Mouse (Mus musculus) spleen, adult 12 weeks (tissue): ENCODE measurements around the gene Wdhd1.

ENCODE experiments used
- DNase-seq: peaks from one replicate; pipeline ENCODE4 v3.0.0; 2022; ENCODE audit warnings: low spot score

Gene Wdhd1

GRCm38 (mm10) chr14:47279058-47279457 lies 2.4 kb upstream of the Wdhd1 start:
- no peak for DNase-seq

GRCm38 (mm10) chr14:47276036-47276603 lies 537 bp downstream of the Wdhd1 start:
- no peak for DNase-seq

- DNase-seq, result peak; percentile 17
Observed at GRCm38 (mm10) chr14:47275417-47275816, 1.2 kb downstream of the Wdhd1 start.

GRCm38 (mm10) chr14:47273751-47274150 lies 2.9 kb downstream of the Wdhd1 start:
- no peak for DNase-seq

- DNase-seq, result no peak
Observed at GRCm38 (mm10) chr14:47269706-47270105, 7.0 kb downstream of the Wdhd1 start.

- no peak for DNase-seq
Observed at GRCm38 (mm10) chr14:47269056-47269455, 7.6 kb downstream of the Wdhd1 start.

GRCm38 (mm10) chr14:47265829-47266228 lies 10.8 kb downstream of the Wdhd1 start:
- DNase-seq, result no peak

- DNase-seq, result no peak
Observed at GRCm38 (mm10) chr14:47264866-47265265, 11.8 kb downstream of the Wdhd1 start.

- no peak for DNase-seq
Observed at GRCm38 (mm10) chr14:47249839-47250238, 26.8 kb downstream of the Wdhd1 start.

- DNase-seq, result no peak
Observed at GRCm38 (mm10) chr14:47242753-47243152, 33.9 kb downstream of the Wdhd1 start.

- DNase-seq, result no peak
Observed at GRCm38 (mm10) chr14:47241046-47241445, 35.6 kb downstream of the Wdhd1 start.

GRCm38 (mm10) chr14:47240600-47240999 lies 36.1 kb downstream of the Wdhd1 start:
- DNase-seq, result peak; percentile 40

- DNase-seq, result no peak
Observed at GRCm38 (mm10) chr14:47237286-47237685, 39.4 kb downstream of the Wdhd1 start.

- DNase-seq, result no peak
Observed at GRCm38 (mm10) chr14:47236491-47236890, 40.2 kb downstream of the Wdhd1 start.

- no peak for DNase-seq
Observed at GRCm38 (mm10) chr14:47234526-47235250, 42.0 kb downstream of the Wdhd1 start.

GRCm38 (mm10) chr14:47234032-47234431 lies 42.6 kb downstream of the Wdhd1 start:
- no peak for DNase-seq

- DNase-seq, result peak; percentile 27
Observed at GRCm38 (mm10) chr14:47233602-47234001, 43.1 kb downstream of the Wdhd1 start.

- no peak for DNase-seq
Observed at GRCm38 (mm10) chr14:47229796-47230376, 46.8 kb downstream of the Wdhd1 start.

- DNase-seq, result no peak
Observed at GRCm38 (mm10) chr14:47225931-47226330, 50.7 kb downstream of the Wdhd1 start.

GRCm38 (mm10) chr14:47224476-47225325 lies 52.0 kb downstream of the Wdhd1 start:
- no peak for DNase-seq

- DNase-seq, result peak; percentile 21
Observed at GRCm38 (mm10) chr14:47222631-47223450, 53.8 kb downstream of the Wdhd1 start.

- DNase-seq, result no peak
Observed at GRCm38 (mm10) chr14:47221567-47221966, 55.1 kb downstream of the Wdhd1 start.
